Mouse (Mus musculus): ENCODE data around the gene Mecom.

DNA sequence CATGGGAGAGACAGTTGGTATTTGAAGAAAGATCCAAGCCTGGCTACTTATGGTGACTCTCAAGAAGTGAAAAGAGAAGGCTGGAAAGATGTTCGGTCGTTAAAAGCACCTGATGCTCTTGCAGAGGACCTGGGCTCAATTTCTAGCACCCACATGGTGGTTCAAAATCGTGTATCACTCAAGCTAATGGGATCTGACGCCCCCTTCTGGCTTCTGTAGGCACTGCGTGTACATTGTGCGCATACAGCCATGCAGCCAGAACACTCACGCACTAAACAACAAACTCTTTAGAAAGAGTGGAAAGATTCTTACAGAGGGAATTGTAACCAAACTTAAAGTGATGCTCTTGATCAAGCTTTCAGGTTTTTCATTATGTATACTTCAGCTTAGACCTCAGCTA is 550.7 kb downstream of the Mecom start:
- TF ChIP-seq CTCF (IDR thresholded peaks at IDR 0.05; ENCODE audit: extremely low read depth, insufficient read depth, low read length) (no peak), POLR2A (IDR thresholded peaks at IDR 0.05; ENCODE audit: extremely low read depth, insufficient read depth, low read length) (no peak)

All from cortical plate, adult 2 months (tissue).